Mouse (Mus musculus) G1E (cell line): Measurements from ENCODE around the gene Setd4. TPM values are rescaled to one million over a fixed set of nuclear protein-coding genes. Genes with fewer than 3 reads are reported as not detected.
"Not testable (repeated sequence)": the region's sequence is repeated elsewhere in the genome, so short reads cannot be mapped to it uniquely, and the experiment has no call there.

Source experiments
- ATAC-seq: 2 replicates; pipeline ENCODE4 v1.8.0; 2016; ENCODE audit warnings: mild to moderate bottlenecking; ENCODE audit not compliant: insufficient number of reproducible peaks, poor library complexity, low FRiP score, severe bottlenecking; ENCODE audit errors: extremely low read depth
- DNase-seq: peaks from one replicate; pipeline ENCODE4 v3.0.0; 2012; ENCODE audit warnings: low spot score
- H3K27me3 ChIP-seq: 2 replicates; pipeline ENCODE4 v1.6.1; 2012; ENCODE audit warnings: mild to moderate bottlenecking, low read length, inconsistent platforms; ENCODE audit not compliant: insufficient read depth
- H3K36me3 ChIP-seq: replicated peaks from 2 replicates; pipeline ENCODE3; 2012; ENCODE audit warnings: mild to moderate bottlenecking, inconsistent platforms
- H3K4me1 ChIP-seq: 2 replicates; pipeline ENCODE4 v1.6.1; 2012; ENCODE audit warnings: low read depth, low read length, inconsistent platforms, mixed read lengths; ENCODE audit not compliant: insufficient read depth
- H3K4me3 ChIP-seq: 2 replicates; pipeline ENCODE4 v1.5.1; 2012; ENCODE audit warnings: low read depth, mild to moderate bottlenecking, inconsistent platforms, low read length, moderate library complexity, mixed read lengths
- H3K9me3 ChIP-seq: replicated peaks from 2 replicates; pipeline ENCODE4 v1.6.1; 2012; ENCODE audit warnings: inconsistent platforms
- CTCF ChIP-seq: IDR thresholded peaks from 2 replicates; pipeline ENCODE4 v1.5.1; 2012; ENCODE audit warnings: low read depth, low read length, inconsistent platforms, mixed read lengths
- GATA1 ChIP-seq: IDR thresholded peaks from 2 replicates; pipeline ENCODE4 v1.6.1; 2012; ENCODE audit warnings: borderline replicate concordance, low read length, inconsistent platforms, mixed read lengths
- GATA2 ChIP-seq: IDR thresholded peaks from 2 replicates; pipeline ENCODE4 v1.6.1; 2012; ENCODE audit warnings: low read depth, low read length, inconsistent platforms, borderline replicate concordance
- POLR2AphosphoS5 ChIP-seq: IDR thresholded peaks from 2 replicates; pipeline ENCODE4 v1.6.1; 2012; ENCODE audit warnings: low read depth, low read length, inconsistent platforms; ENCODE audit not compliant: insufficient replicate concordance
- TAL1 ChIP-seq: conservative IDR thresholded peaks from 2 replicates; pipeline ENCODE4 v1.6.1; 2012; ENCODE audit warnings: low read depth, low read length, inconsistent platforms, mixed read lengths
- polyA plus RNA-seq: library from polyadenylated mRNA; stranded (reverse); fragments of >175 nt; gene quantifications from 2 replicates; pipeline ENCODE4 v1.2.3, GENCODE M21; 2012
- total RNA-seq, 2 experiments: library from RNA; stranded (forward) in 1 of 2; stranded (reverse) in 1 of 2; fragments of 200-1000 nt in 1 of 2; fragments of >200 nt in 1 of 2; fragmentation: Nextera tagmentation in 1 of 2; gene quantifications; 2 replicates each; pipeline ENCODE4 v1.2.3; 2014 to 2017

The Setd4 gene
- total RNA-seq (2014; fragmentation: Nextera tagmentation) (3.4 and 11.6 TPM in 2 replicates), total RNA-seq (2017) (4.9 and 6.8 TPM in 2 replicates), polyA plus RNA-seq (1.9 and 2.6 TPM in 2 replicates)

- TF ChIP-seq CTCF (no peak), POLR2AphosphoS5 (peak; percentile 36; the same call in 1 of the 2 replicates), GATA2 (no peak), GATA1 (no peak), TAL1 (no peak)
- H3K27me3 ChIP-seq, result peaks cover 4% of the 10 kb centered on the region
- H3K36me3 ChIP-seq, result peaks cover 21% of the 10 kb centered on the region
- peaks cover 57% of the 10 kb centered on the region for H3K4me1 ChIP-seq
- H3K9me3 ChIP-seq, result no peaks in the 10 kb centered on the region
- DNase-seq (peak; percentile 85), ATAC-seq (peak; percentile 80)
- peak within 1 kb of the TSS; percentile 97 for H3K4me3 ChIP-seq
These were observed at the start of gene Setd4 for GRCm38 (mm10) chr16:93603439-93604212. Setd4 (minus strand) TSS chr16:93604063.

- Histone ChIP-seq H3K4me1 (no peaks in the 10 kb centered on the region), H3K36me3 (no peaks in the 10 kb centered on the region), H3K4me3 (no peak overlapping the region), H3K9me3 (no peaks in the 10 kb centered on the region), H3K27me3 (peaks cover 8% of the 10 kb centered on the region; the same call in 1 of the 2 replicates)
- TF ChIP-seq TAL1, result no peak
- TF ChIP-seq POLR2AphosphoS5, result no peak
- TF ChIP-seq CTCF, result no peak
- DNase-seq, result no peak
- no peak for ATAC-seq
These were observed 44.7 kb upstream of the Setd4 start for GRCm38 (mm10) chr16:93648441-93649183.

GRCm38 (mm10) chr16:93644006-93644405 lies 40.1 kb upstream of the Setd4 start:
- no peak for DNase-seq
- ATAC-seq, result no peak
- no peaks in the 10 kb centered on the region for H3K9me3 ChIP-seq
- H3K4me3 ChIP-seq, result no peak overlapping the region
- H3K27me3 ChIP-seq, result peaks cover 3% of the 10 kb centered on the region; the same call in 1 of the 2 replicates
- no peaks in the 10 kb centered on the region for H3K4me1 ChIP-seq
- H3K36me3 ChIP-seq, result no peaks in the 10 kb centered on the region
- TF ChIP-seq GATA2, result no peak
- TF ChIP-seq GATA1, result no peak

- no peaks in the 10 kb centered on the region for H3K9me3 ChIP-seq
- no peaks in the 10 kb centered on the region for H3K4me1 ChIP-seq
- no peaks in the 10 kb centered on the region for H3K27me3 ChIP-seq
- no peak for TF ChIP-seq GATA1
- no peak for TF ChIP-seq POLR2AphosphoS5
- TF ChIP-seq CTCF, result no peak
- no peak for TF ChIP-seq TAL1
- no peak for TF ChIP-seq GATA2
- no peak within 1 kb of the TSS for H3K4me3 ChIP-seq
- ATAC-seq (no peak), DNase-seq (no peak)
- no peaks in the 10 kb centered on the region for H3K36me3 ChIP-seq
These were observed 24.0 kb upstream of the Setd4 start, which contains the start of gene Gm5678 for GRCm38 (mm10) chr16:93627761-93628400. Gm5678 (plus strand) TSS chr16:93628097.

- Histone ChIP-seq H3K9me3 (no peaks in the 10 kb centered on the region), H3K4me1 (no peaks in the 10 kb centered on the region), H3K27me3 (no peaks in the 10 kb centered on the region), H3K4me3 (no peak overlapping the region), H3K36me3 (no peaks in the 10 kb centered on the region)
- DNase-seq (no peak), ATAC-seq (no peak)
- no peak for TF ChIP-seq TAL1
These were observed 22.9 kb upstream of the Setd4 start for GRCm38 (mm10) chr16:93626745-93627144.

GRCm38 (mm10) chr16:93624671-93625070 lies 20.8 kb upstream of the Setd4 start:
- ATAC-seq, result no peak
- no peaks in the 10 kb centered on the region for H3K36me3 ChIP-seq
- no peaks in the 10 kb centered on the region for H3K9me3 ChIP-seq
- H3K4me1 ChIP-seq, result no peaks in the 10 kb centered on the region
- TF ChIP-seq GATA1 (no peak), CTCF (no peak), GATA2 (no peak), POLR2AphosphoS5 (no peak)
- no peak for DNase-seq
- H3K27me3 ChIP-seq, result no peaks in the 10 kb centered on the region
- H3K4me3 ChIP-seq, result no peak overlapping the region

DNA sequence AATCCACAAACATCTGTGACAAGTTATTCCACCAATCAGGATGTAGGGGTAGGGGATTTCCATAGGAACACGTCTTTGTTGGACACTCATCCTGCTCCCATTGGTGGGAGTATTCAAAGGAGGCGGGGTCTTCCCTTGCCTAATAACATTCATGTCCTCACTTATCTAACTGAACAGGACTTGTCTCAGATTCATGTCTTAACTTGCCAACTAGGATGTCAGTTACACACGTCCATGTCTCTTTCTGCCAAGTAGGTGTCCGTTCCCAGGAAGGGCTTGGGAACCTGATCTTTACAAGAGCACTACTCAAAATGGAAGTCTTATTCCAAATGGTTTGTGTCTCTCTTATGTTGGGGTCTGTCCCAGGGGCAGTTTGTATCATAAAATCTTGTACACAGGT lies 19.9 kb upstream of the Setd4 start:
- H3K4me1 ChIP-seq, ATAC-seq, H3K36me3 ChIP-seq, H3K9me3 ChIP-seq, DNase-seq, H3K27me3 ChIP-seq, H3K4me3 ChIP-seq: not testable (repeated sequence)
